Mouse (Mus musculus): ENCODE measurements around the gene Stab2.

DNA sequence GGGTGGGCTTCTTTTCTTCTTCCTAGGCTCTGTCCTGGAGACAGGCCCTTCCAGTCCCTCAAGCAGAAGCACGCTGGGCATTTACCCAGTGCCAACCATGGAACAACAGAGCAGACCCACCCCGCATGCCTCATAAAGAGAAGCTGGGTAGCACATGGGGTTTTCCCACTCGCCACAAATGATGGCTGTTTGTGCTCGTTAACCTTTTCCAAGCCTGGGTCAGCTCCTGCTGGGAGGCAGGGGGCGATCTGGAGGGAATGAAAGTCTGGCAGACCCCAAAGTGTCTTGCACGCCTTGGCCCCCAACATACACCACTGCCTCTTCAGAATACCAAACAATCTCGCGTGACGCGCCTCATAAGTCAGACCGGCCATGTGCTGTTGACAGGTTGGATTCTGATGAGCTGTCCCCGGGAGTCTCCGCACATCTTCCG lies 28.5 kb upstream of the Stab2 start:
- TF ChIP-seq CTCF (IDR thresholded peaks at IDR 0.05; ENCODE audit: low read depth) (no peak), EP300 (IDR thresholded peaks at IDR 0.05; ENCODE audit: low read depth) (no peak)
